Mouse (Mus musculus) brown adipose tissue, adult 24 weeks (tissue): Measurements from ENCODE around the gene Ube2z. TPM values are rescaled to one million over a fixed set of nuclear protein-coding genes. Genes with fewer than 3 reads are reported as not detected.
A peak's percentile ranks its signal among the peaks of the same experiment; 100 is the strongest.
"Not testable (repeated sequence)": the region's sequence is repeated elsewhere in the genome, so short reads cannot be mapped to it uniquely, and the experiment has no call there.

Experiments
- H3K27ac ChIP-seq: fragments of 200-500 bp; replicated peaks from 2 replicates; pipeline ENCODE4 v1.5.1; 2012; ENCODE audit warnings: low read depth, mild to moderate bottlenecking, low read length
- H3K4me1 ChIP-seq: fragments of 200-500 bp; 2 replicates; pipeline ENCODE4 v1.6.1; 2012; ENCODE audit warnings: low read length, mixed read lengths; ENCODE audit not compliant: control insufficient read depth, insufficient read depth, insufficient read length
- H3K4me3 ChIP-seq: fragments of 200-500 bp; 2 replicates; pipeline ENCODE4 v1.5.1; 2012; ENCODE audit warnings: low read depth, mild to moderate bottlenecking, low read length, moderate library complexity; ENCODE audit not compliant: insufficient read depth
- polyA plus RNA-seq: library from polyadenylated mRNA; stranded (reverse); fragments of >200 nt; gene quantifications from 2 replicates; pipeline ENCODE4 v1.2.4, GENCODE M21; 2012; ENCODE audit not compliant: missing spikeins, insufficient read depth, insufficient read length

The Ube2z gene
- 11.5 and 13.7 TPM in 2 replicates for polyA plus RNA-seq

DNA sequence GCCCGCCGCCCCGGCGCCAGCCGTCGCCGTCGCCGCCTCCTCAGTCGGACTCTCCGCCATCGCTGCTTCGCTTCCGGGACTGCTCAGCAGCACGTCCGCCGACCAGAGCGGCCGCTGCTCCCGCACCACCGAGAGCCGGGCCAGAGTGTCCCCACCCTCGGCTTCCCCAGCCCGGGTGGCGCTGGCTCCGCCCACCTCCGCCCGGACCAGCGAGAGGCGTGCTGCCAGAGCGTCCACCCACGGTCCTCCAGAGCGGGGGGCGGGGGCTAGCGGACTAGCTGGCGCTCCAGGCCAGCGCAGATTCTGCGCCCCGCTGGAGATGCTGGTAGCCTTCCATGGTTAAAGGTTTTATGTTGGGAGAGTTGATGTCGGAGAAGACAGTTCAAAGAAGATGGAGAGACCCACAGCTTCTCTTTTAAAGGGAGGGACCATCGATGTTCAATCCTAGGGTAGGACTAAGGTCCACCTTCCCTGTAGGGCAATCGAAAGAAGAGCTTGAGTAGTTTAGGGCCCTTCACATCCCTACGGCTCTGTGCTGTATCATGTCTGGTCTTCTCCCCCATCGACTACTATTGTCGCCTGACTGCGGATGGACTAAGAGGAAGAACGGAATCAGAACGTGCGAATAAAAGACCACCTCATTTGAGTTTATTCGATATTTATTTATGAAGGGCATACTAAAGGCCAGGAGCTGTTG is at the start of gene Ube2z:
TSS of gene Ube2z (minus strand) at position 174 of the 697 bp plus-strand sequence.
- Histone ChIP-seq H3K4me3 (peak within 1 kb of the TSS; percentile 72), H3K4me1 (0 out of 2 replicates have a peak, but pooled peaks cover 3% of the 10 kb centered on the region), H3K27ac (peak within 1 kb of the TSS; percentile 72)

DNA sequence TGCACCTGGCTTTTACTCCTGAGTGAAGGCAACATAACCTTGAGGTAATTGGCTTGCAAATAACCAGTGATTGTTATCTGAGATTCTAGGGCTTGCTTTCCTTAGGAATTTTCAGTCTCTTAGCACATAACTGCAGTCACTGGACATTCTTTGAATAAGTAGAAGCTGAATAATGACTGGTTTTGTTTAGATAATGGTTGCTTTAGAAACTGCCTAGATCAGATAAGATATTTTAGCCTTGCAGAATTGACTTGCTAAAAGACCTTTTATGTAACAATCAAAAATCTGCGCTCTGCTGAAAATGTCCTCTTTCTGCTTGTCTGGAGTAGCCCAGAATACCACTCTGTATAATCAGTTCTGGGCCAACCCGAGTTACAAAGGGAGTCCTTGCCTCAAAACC is 48.9 kb upstream of the Ube2z start:
- H3K4me3 ChIP-seq = no peak overlapping the region
- no peak overlapping the region for H3K27ac ChIP-seq
- no peaks in the 10 kb centered on the region for H3K4me1 ChIP-seq

DNA sequence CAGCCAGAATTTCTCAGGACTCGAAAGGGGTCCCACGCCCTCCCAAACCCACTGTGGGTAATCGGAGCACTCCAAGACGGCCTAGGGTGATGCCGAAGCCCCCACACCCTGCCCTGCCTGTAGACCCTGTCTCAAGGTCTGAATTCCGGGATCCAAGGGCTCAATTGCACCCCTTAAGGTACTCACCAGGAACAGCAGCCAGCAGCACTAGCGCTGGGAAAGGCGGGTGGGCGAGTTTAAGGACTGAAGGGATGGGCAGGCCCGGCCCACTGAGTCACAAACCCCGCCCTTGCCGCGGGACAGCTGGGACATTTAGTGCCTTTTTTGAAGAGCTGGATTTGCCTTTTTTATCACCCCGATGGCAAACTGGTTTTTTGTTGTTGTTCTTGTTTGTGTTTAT is 46.6 kb upstream of the Ube2z start, which contains the start of gene Calcoco2:
TSS of gene Calcoco2 (minus strand) at position 214 of the 400 bp plus-strand sequence.
- Histone ChIP-seq H3K4me3 (no peak within 1 kb of the TSS), H3K4me1 (no peaks in the 10 kb centered on the region), H3K27ac (no peak within 1 kb of the TSS)

DNA sequence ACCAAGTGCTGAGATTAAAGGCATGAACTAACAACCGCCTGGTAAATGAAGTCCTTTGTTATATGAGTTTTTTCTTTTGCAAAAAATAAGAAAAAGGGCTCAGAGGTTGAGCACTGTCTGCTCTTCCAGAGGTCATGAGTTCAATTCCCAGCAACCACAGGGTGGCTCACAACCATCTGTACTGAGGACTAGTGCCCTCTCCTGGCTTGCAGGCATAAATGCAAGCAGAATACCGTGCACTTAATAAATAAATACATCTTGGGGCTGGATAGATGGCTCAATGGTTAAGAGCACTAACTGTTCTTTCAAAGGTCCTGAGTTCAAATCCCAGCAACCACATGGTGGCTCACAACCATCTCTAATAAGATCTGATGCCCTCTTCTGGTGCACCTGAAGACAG is 45.8 kb upstream of the Ube2z start:
- not testable (repeated sequence) for H3K4me1 ChIP-seq, H3K27ac ChIP-seq, H3K4me3 ChIP-seq

DNA sequence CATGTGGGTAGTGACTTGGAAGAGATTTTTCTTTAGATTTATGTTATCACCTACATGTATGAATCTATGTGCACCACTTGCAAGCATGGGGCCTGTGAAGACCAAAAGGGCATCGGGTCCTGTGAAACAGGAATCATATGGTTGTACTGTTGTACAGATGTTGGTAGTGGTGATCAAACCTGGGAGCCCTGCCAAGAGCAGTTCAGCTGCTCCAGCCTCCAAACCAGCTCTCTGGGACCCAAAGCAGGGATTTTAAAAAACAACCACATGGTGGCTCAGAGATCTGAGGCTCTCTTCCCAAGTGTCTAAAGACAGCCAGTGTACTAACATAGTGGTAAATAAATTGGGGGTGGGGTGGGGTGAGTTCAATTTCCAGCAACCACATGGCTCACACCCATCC is 43.2 kb upstream of the Ube2z start:
- H3K4me3 ChIP-seq = no peak overlapping the region
- H3K4me1 ChIP-seq = no peaks in the 10 kb centered on the region
- H3K27ac ChIP-seq = no peak overlapping the region

DNA sequence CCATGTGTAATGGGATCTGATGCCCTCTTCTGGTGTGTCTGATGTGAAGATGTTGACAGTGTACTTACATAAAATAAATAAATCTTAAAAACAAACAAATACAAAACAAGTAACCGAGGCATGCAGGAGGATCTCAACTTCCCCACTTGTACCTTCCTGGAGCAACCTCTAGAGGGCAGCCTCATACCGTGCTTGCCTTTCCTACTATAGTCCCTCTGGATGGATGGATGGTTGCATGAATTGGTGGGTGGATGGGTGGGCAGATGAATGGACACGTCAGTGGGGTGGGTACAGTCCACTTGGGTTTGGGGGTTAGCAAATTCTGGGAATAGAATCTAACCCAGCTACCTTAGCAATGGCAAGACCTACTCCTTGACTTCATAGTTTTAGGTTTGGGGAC is 28.2 kb upstream of the Ube2z start:
- no peak overlapping the region for H3K27ac ChIP-seq
- no peak overlapping the region for H3K4me3 ChIP-seq
- H3K4me1 ChIP-seq = no peaks in the 10 kb centered on the region

DNA sequence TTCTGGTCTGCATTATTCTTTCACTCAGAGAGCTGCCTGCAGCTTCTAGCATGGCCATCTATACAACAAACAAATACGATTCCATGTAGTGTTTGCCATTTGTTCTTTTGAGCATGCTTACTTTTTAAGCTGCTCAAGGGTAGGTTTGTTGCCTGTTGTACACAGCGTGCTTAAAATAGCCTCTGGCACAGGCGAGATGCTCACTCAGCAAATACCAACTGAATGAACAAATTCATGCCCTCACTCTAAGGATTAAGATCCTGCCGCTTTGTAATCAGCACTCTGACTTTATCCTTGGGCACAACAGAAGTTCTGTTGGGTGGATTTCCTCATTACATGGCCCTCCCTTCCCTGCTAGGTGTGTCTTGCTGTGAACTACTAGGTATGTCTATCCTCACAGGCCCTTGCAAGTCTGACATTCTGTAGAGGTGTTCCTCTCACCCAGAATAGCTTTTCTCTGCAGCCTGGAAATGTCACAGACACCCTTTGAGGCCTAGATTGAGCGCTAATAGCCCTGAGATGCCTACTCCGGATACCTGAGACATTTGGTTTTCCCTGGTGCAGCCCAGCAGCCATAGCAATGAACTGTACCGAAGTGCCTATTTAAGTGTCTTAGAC is 27.6 kb upstream of the Ube2z start:
- no peaks in the 10 kb centered on the region for H3K4me1 ChIP-seq
- H3K27ac ChIP-seq = no peak overlapping the region
- no peak overlapping the region for H3K4me3 ChIP-seq

DNA sequence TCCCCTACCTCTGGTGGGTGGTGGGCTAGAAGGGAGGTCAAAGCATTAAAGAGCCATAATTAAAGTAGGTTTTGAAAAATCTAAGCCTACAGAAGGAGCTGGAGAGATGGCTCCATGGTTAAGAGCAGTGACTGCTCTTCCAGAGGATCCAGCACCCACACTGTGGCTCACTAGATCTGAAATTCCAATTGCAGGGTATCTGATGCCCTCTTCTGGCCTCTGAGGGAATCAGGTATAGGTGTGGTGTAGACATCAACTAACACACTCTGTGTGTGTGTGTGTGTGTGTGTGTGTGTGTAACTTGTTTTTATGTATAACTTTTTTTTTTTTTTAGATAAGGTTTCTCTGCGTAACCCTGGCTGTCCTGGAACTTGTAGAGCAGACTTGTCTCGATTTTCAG is 25.9 kb upstream of the Ube2z start:
- H3K4me3 ChIP-seq = no peak overlapping the region
- H3K4me1 ChIP-seq = no peaks in the 10 kb centered on the region
- H3K27ac ChIP-seq = no peak overlapping the region

DNA sequence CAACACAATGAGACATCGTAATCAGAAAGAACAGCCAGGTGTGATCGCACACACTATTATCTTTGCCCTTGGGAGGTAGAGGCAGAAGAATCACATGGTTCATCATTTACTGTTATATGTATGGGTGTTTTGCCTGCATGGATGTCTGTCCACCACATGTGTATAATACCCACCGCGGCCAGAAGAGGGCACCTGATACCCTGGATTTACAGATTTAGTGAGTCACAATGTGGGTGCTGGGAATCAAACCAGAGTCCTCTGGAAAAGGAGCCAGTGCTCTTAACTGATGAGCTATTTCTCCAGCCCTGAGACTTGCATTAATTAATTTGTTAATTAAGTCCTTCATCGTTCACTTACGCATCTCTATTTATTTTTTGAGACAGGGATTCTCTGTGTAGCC is 22.8 kb upstream of the Ube2z start:
- no peak overlapping the region for H3K4me3 ChIP-seq
- H3K4me1 ChIP-seq = no peaks in the 10 kb centered on the region
- no peak overlapping the region for H3K27ac ChIP-seq

DNA sequence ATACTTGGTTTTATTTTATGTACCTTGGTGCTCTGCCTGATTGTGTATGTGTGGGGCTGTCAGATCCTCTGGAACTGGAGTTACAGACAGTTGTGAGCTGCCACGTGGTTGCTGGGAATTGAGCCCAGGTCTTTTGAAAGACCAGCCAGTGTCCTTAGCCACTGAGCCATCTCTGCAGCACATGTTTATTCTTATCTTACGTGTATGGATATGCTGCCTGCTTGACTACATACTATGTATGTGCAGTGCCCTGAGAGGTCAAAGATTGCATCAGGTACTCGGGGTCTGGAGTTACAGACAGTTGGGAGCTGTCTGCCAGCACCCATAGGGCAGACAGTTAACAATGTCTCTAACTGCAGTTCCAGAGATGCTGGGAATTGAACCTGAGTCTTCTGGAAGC is 17.5 kb upstream of the Ube2z start:
- Histone ChIP-seq H3K4me1 (no peaks in the 10 kb centered on the region), H3K4me3 (no peak overlapping the region), H3K27ac (no peak overlapping the region)

DNA sequence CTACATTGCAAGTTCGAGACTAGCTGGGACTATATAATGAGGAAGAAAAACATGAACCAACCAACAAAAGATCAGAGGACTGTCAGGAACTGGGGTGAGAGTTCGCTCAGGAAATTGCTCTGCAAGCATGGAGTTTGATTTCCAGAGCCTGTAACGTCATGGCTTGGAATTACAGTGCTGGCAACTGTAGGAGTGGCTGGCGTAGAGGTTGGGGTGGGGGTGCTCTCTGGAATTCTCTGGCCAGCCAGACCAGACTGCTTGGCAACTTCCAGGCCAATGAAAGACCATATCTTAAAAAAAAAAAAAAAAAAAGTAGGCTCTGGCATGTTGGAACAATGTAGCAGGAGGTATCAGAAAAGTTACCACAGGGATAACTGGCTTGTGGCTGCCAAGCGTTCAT is 15.5 kb upstream of the Ube2z start:
- Histone ChIP-seq H3K27ac (no peak overlapping the region), H3K4me3 (no peak overlapping the region), H3K4me1 (no peaks in the 10 kb centered on the region)

DNA sequence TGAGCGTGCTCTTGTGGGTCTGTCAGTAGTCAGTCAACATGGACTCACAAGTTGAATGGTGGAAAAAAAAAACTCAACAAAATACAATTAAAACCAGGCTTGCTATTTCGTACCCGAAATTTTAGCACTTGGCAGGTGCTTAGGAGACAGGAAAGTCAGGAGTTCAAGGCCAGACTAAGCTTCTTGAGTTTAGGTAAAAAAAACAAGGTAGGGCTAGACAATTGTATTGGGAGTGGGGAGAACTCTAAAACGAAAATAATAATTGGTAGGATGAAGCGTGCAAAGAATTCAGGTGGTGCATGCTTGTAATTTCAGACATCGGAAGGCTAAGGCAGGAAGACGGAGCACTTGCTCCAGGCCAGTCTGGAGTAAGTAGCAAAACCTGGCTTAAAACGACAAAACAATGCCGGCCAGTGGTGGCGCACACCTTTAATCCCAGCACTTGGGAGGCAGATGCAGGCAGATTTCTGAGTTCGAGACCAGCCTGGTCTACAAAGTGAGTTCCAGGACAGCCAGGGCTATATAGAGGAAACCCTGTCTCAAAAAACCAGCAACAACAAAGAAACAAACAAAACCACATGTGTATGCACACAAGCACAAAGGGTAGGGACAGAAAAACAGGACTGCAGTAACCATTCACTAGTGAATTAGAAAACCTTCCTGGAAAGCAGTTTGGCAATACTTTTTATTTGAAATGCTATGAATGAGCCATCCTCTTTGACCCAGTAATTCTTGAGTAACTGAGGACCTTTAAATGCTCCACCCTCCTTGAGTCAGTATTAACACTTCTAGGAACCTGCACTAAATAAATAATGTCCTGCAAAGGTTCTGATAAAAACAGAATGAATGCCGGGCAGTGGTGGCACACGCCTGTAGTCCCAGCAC is 11.3 kb upstream of the Ube2z start:
- H3K4me3 ChIP-seq = peak overlapping the region; percentile 50
- H3K27ac ChIP-seq = peak overlapping the region; percentile 61
- peaks cover 3% of the 10 kb centered on the region; the same call in 1 of the 2 replicates for H3K4me1 ChIP-seq

DNA sequence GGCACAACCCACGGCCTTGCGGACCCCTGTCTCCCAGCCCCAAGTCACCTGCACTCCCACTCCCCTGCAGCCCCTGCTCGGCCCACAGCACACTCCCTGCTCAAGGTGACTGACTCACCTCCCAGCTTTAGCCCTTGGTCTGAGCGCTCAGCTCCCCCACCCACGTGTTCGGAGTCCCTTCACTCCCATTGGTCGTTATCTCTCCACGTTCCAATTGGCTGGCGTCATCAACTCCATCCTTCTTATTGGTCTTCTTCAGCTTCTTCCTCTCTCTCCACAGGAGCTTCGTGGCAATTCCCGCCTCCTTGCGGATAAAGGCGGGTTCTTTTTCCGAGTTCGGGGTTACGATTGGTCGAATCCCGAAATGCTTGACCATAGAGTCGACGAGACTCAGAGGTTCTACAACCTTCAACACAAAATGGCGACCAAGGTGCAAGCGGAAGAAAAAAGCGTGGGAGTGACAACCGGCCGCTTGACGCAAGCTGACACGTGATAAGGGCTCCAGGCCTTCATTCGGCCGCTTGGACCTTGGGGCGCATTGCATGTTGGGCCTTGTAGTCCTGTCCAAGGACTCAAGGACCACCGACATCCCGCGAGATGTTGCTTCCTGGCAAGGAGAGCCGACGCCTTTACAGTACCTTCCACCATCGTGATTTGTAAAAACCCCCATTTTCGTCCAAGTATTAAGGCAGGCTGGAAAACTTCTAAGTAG is 10.5 kb upstream of the Ube2z start, which contains the start of gene Atp5g1:
TSS of gene Atp5g1 (minus strand) at position 162 of the 712 bp plus-strand sequence.
- H3K4me1 ChIP-seq = peaks cover 3% of the 10 kb centered on the region; the same call in 1 of the 2 replicates
- peak within 1 kb of the TSS; percentile 61 for H3K27ac ChIP-seq

DNA sequence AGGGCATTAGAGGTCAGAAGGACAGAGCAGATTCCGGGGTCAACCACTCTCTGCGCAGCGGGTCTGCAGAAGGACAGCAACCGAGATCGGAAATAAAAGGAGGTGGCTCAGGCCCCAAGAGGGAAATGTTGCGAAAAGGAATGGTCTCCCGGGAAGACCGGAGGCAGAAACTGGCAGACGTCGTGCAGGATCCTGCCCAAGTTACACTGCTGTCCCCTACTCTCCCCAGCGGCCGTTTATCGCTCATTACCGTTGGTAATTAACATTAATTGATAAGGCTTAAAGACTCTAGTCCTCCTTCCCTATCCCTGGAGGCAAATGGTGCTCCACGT is 10.0 kb upstream of the Ube2z start:
- H3K4me1 ChIP-seq = peaks cover 3% of the 10 kb centered on the region; the same call in 1 of the 2 replicates
- no peak overlapping the region for H3K27ac ChIP-seq
- H3K4me3 ChIP-seq = peak overlapping the region; percentile 65

More for the DNA sequence above, 10.5 kb upstream of the Ube2z start, which contains the start of gene Atp5g1:
- H3K4me3 ChIP-seq = peak within 1 kb of the TSS; percentile 65
